Mouse (Mus musculus): ENCODE results near the gene Olfr187. TPM values are rescaled to one million over a fixed set of nuclear protein-coding genes. Genes with fewer than 3 reads are reported as not detected.
"Not testable (repeated sequence)": the region's sequence is repeated elsewhere in the genome, so short reads cannot be mapped to it uniquely, and the experiment has no call there.

The Olfr187 gene
- not detected in 2 replicates for polyA plus RNA-seq (2016; fragmentation: Nextera tagmentation; extraction: Ambion mirVana)

- no peaks in the 10 kb centered on the region for H3K9me3 ChIP-seq
- H3K27ac ChIP-seq = no peak within 1 kb of the TSS
- 81% methylated on average over 7 of the region's 7 CpGs for WGBS
- ATAC-seq (ENCODE audit: insufficient number of reproducible peaks, insufficient read depth, low FRiP score, low TSS enrichment, low read depth) = no peak
- no peak within 1 kb of the TSS for H3K4me3 ChIP-seq (replicated peaks)
- H3K36me3 ChIP-seq = no peaks in the 10 kb centered on the region
- no peak within 1 kb of the TSS for H3K9ac ChIP-seq (replicated peaks)
- no peak within 1 kb of the TSS for H3K4me2 ChIP-seq
- no peaks in the 10 kb centered on the region for H3K4me1 ChIP-seq (replicated peaks)
- no peaks in the 10 kb centered on the region for H3K27me3 ChIP-seq
Measured at GRCm38 (mm10) chr16:59039710-59040109, at the start of gene Olfr187. Gene Olfr187 (minus strand): TSS chr16:59039767.

DNA sequence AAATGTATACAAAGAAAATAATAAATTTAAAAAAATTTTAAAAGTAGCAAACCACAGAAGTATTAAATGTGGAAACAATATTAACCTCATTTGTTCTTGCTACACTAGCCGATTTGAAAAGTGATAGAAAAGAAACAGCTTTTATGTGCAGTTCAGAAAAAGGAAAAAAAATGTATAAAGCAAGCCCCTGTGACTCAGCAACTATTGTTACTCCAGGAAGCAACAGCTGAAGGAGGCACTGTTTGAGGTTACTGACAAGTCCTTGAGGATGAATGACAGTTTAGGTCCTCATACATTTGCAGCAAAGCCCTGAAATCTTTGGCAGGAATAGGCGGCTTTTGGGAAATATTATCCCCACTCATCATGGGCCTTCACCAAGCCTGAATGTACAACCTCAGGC, 41.5 kb upstream of the Olfr187 start:
- not testable (repeated sequence) for H3K4me2 ChIP-seq; H3K9me3 ChIP-seq; H3K4me3 ChIP-seq (replicated peaks); H3K4me1 ChIP-seq (replicated peaks); H3K36me3 ChIP-seq; H3K27ac ChIP-seq; H3K9ac ChIP-seq (replicated peaks); H3K27me3 ChIP-seq; ATAC-seq (ENCODE audit: insufficient number of reproducible peaks, insufficient read depth, low FRiP score, low TSS enrichment, low read depth)
- 85% methylated on average over 2 of the region's 2 CpGs for WGBS

DNA sequence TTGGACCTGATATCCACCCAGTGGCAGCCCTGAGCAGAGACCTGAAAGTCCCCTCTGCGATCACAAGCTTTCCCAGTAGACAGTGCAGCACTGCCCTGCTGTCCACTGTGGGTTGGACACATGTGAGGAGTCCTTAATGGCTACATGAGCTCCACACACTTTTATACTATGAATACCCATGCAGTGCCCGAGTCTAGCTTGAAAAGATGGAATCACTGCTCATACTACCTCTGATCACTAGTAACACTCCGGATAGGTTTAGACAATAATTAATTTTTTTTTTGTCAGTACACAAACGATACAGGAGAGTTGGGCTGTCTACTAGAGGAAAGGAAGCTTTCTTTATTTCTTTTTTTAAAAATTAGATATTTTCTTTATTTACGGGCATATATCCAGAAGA, 38.3 kb upstream of the Olfr187 start, which contains the start of gene Olfr190:
Gene Olfr190 (minus strand): TSS at position 101 of the 400 bp plus-strand sequence.
- Histone ChIP-seq H3K27ac (no peak within 1 kb of the TSS), H3K27me3 (no peaks in the 10 kb centered on the region), H3K4me1 (replicated peaks) (no peaks in the 10 kb centered on the region), H3K4me2 (no peak within 1 kb of the TSS), H3K36me3 (no peaks in the 10 kb centered on the region), H3K4me3 (replicated peaks) (no peak within 1 kb of the TSS), H3K9ac (replicated peaks) (no peak within 1 kb of the TSS), H3K9me3 (no peaks in the 10 kb centered on the region)
- ATAC-seq (ENCODE audit: insufficient number of reproducible peaks, insufficient read depth, low FRiP score, low TSS enrichment, low read depth) = no peak
- WGBS = 81% methylated on average over 5 of the region's 5 CpGs

- no peak overlapping the region for H3K4me2 ChIP-seq
- WGBS = 84% methylated on average over 1 of the region's 1 CpGs
- ATAC-seq (ENCODE audit: insufficient number of reproducible peaks, insufficient read depth, low FRiP score, low TSS enrichment, low read depth) = no peak
Measured at GRCm38 (mm10) chr16:59073520-59073919, 34.0 kb upstream of the Olfr187 start.

GRCm38 (mm10) chr16:59071755-59072154, 32.2 kb upstream of the Olfr187 start:
- ATAC-seq (ENCODE audit: insufficient number of reproducible peaks, insufficient read depth, low FRiP score, low TSS enrichment, low read depth) = no peak
- Histone ChIP-seq H3K4me1 (replicated peaks) (no peaks in the 10 kb centered on the region), H3K36me3 (no peaks in the 10 kb centered on the region), H3K9ac (replicated peaks) (no peak overlapping the region), H3K4me3 (replicated peaks) (no peak overlapping the region), H3K9me3 (no peaks in the 10 kb centered on the region), H3K27ac (no peak overlapping the region), H3K4me2 (no peak overlapping the region), H3K27me3 (no peaks in the 10 kb centered on the region)

More at GRCm38 (mm10) chr16:59073520-59073919, 34.0 kb upstream of the Olfr187 start:
- Histone ChIP-seq H3K9me3 (no peaks in the 10 kb centered on the region), H3K9ac (replicated peaks) (no peak overlapping the region), H3K27ac (no peak overlapping the region), H3K36me3 (no peaks in the 10 kb centered on the region), H3K4me1 (replicated peaks) (no peaks in the 10 kb centered on the region), H3K27me3 (no peaks in the 10 kb centered on the region), H3K4me3 (replicated peaks) (no peak overlapping the region)

- ATAC-seq (ENCODE audit: insufficient number of reproducible peaks, insufficient read depth, low FRiP score, low TSS enrichment, low read depth) = not testable (repeated sequence)
- 80% methylated on average over 3 of the region's 3 CpGs for WGBS
Measured at GRCm38 (mm10) chr16:59062411-59062810, 22.8 kb upstream of the Olfr187 start.

DNA sequence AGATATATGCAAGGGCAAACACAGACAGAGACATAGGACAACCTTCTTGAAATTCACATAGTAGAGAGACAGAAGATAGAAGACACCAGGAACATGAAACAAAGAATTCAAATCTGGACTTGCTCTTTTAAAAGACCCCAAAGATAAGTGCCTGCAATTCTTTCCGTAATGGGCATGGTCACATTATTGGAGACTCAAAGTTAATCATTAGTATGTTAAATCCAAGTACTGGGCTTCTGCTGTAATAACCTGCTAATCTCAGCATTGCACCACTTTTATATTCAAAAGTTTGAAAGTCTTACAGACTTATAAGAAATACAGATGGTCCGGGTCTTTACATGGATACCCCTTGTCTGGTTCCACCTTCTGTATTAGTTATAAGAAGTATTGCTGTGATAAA, 9.7 kb upstream of the Olfr187 start:
- not testable (repeated sequence) for H3K4me2 ChIP-seq; H3K9ac ChIP-seq (replicated peaks); H3K36me3 ChIP-seq; H3K27ac ChIP-seq; H3K4me3 ChIP-seq (replicated peaks); H3K4me1 ChIP-seq (replicated peaks); H3K27me3 ChIP-seq; H3K9me3 ChIP-seq; ATAC-seq (ENCODE audit: insufficient number of reproducible peaks, insufficient read depth, low FRiP score, low TSS enrichment, low read depth)
- 91% methylated on average over 2 of the region's 2 CpGs for whole genome bisulfite sequencing

More at GRCm38 (mm10) chr16:59062411-59062810, 22.8 kb upstream of the Olfr187 start:
- not testable (repeated sequence) for H3K36me3 ChIP-seq; H3K4me2 ChIP-seq; H3K4me1 ChIP-seq (replicated peaks); H3K27me3 ChIP-seq; H3K9me3 ChIP-seq; H3K27ac ChIP-seq; H3K9ac ChIP-seq (replicated peaks); H3K4me3 ChIP-seq (replicated peaks)

GRCm38 (mm10) chr16:59048860-59049259, 9.3 kb upstream of the Olfr187 start:
- WGBS = 86% methylated on average over 1 of the region's 1 CpGs
- Histone ChIP-seq H3K4me2 (no peak overlapping the region), H3K9ac (replicated peaks) (no peak overlapping the region), H3K27me3 (no peaks in the 10 kb centered on the region), H3K4me3 (replicated peaks) (no peak overlapping the region), H3K9me3 (no peaks in the 10 kb centered on the region), H3K36me3 (no peaks in the 10 kb centered on the region), H3K27ac (no peak overlapping the region), H3K4me1 (replicated peaks) (no peaks in the 10 kb centered on the region)
- ATAC-seq (ENCODE audit: insufficient number of reproducible peaks, insufficient read depth, low FRiP score, low TSS enrichment, low read depth) = no peak

DNA sequence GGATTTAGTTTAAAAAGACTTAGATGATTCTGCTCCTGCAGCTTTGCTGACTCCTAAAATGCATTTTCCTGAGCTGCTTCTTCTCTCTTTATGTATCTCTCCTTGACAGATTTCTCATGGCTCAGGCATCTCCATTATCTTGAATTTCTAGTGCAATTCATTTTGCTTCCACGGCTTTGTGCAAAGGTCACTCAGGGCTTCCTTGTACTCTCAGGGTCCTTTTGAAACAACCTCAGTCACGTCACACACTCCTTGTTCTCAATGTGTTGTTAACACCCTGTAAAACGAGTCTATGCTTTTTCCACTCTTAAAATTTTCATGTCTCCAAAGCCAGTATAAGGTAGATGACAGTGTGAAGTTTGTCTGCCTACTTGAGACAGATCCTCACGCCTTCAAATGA, 8.0 kb upstream of the Olfr187 start:
- no peaks in the 10 kb centered on the region for H3K4me1 ChIP-seq (replicated peaks)
- H3K4me2 ChIP-seq = no peak overlapping the region
- no peaks in the 10 kb centered on the region for H3K36me3 ChIP-seq
- H3K27me3 ChIP-seq = no peaks in the 10 kb centered on the region
- 71% methylated on average over 4 of the region's 4 CpGs for WGBS
- no peak overlapping the region for H3K9ac ChIP-seq (replicated peaks)
- no peak overlapping the region for H3K4me3 ChIP-seq (replicated peaks)
- H3K27ac ChIP-seq = no peak overlapping the region
- no peak for ATAC-seq (ENCODE audit: insufficient number of reproducible peaks, insufficient read depth, low FRiP score, low TSS enrichment, low read depth)
- no peaks in the 10 kb centered on the region for H3K9me3 ChIP-seq

GRCm38 (mm10) chr16:59045835-59046234, 6.3 kb upstream of the Olfr187 start:
- no peaks in the 10 kb centered on the region for H3K9me3 ChIP-seq
- H3K36me3 ChIP-seq = no peaks in the 10 kb centered on the region
- no peaks in the 10 kb centered on the region for H3K4me1 ChIP-seq (replicated peaks)
- H3K4me3 ChIP-seq (replicated peaks) = no peak overlapping the region
- ATAC-seq (ENCODE audit: insufficient number of reproducible peaks, insufficient read depth, low FRiP score, low TSS enrichment, low read depth) = no peak
- WGBS = 81% methylated on average over 3 of the region's 3 CpGs
- H3K27me3 ChIP-seq = no peaks in the 10 kb centered on the region
- no peak overlapping the region for H3K27ac ChIP-seq
- no peak overlapping the region for H3K4me2 ChIP-seq
- no peak overlapping the region for H3K9ac ChIP-seq (replicated peaks)

DNA sequence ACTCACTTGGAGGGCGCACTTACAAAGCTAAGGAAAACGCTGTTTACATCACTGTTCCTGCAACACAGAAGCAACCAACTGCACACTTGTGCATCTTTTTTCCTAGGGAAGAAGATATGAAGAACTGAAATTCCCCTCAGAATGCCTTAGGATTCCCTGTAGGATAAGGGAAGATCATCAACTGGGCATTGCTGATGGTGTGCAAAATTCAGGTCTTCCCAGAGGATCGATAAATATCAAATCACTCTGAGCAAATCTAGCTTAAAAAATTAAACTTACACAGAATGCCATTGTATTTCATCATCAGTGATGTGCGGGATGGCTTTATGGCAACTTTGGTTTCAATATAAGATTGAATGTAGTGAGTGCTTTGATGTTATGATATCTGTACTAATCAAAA, 9.4 kb downstream of the Olfr187 start, which contains the start of gene Olfr186:
Gene Olfr186 (minus strand): TSS at position 101 of the 400 bp plus-strand sequence.
- no peak for ATAC-seq (ENCODE audit: insufficient number of reproducible peaks, insufficient read depth, low FRiP score, low TSS enrichment, low read depth)
- Histone ChIP-seq H3K9me3 (no peaks in the 10 kb centered on the region), H3K4me3 (replicated peaks) (no peak within 1 kb of the TSS), H3K36me3 (no peaks in the 10 kb centered on the region), H3K27ac (no peak within 1 kb of the TSS), H3K27me3 (no peaks in the 10 kb centered on the region), H3K9ac (replicated peaks) (no peak within 1 kb of the TSS), H3K4me1 (replicated peaks) (no peaks in the 10 kb centered on the region), H3K4me2 (no peak within 1 kb of the TSS)
- 90% methylated on average over 4 of the region's 4 CpGs for WGBS

DNA sequence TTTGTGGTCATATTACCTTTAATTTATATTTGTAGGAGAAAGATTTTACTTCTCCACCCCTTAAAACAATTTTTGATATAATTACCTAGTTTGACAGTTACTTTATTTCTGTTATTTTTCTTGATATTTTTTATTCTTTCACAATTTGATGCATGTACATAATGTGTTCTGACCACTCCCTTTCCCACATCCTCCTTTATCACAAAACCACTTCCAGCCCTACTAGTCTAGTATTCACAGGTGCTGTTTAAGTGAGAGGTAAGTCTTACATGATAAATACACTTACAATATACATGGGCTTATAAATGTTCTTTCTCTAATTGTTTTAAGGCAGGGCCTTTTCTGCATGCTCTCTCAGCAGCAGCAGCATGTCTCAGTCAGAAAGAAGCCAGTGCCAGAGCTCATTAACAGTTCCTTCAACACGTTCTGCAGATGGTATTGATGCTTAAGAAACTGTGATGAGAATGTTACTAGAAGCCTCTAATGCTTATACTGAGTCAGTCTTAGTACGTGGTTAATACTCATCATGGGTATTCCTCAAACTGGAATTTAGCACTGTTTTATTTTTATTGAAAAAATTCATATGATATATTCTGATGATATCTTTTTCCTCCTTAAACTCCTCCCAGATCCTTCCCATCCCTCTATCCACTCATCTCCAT, 26.1 kb downstream of the Olfr187 start:
- Histone ChIP-seq H3K4me3 (replicated peaks) (no peak overlapping the region), H3K9ac (replicated peaks) (no peak overlapping the region), H3K9me3 (no peaks in the 10 kb centered on the region), H3K27me3 (no peaks in the 10 kb centered on the region), H3K4me2 (no peak overlapping the region), H3K4me1 (replicated peaks) (no peaks in the 10 kb centered on the region), H3K27ac (no peak overlapping the region), H3K36me3 (no peaks in the 10 kb centered on the region)
- ATAC-seq (ENCODE audit: insufficient number of reproducible peaks, insufficient read depth, low FRiP score, low TSS enrichment, low read depth) = no peak
- WGBS = 70% methylated on average over 2 of the region's 2 CpGs
